Mouse (Mus musculus): ENCODE data around the gene Lasp1. TPM values are rescaled to one million over a fixed set of nuclear protein-coding genes. Genes with fewer than 3 reads are reported as not detected.

The Lasp1 gene
- polyA plus RNA-seq, 1 experiment from 2014 or later: 114 TPM

- Histone ChIP-seq H3K27ac (replicated peaks) (peak overlapping the region; percentile 98), H3K27me3 (no peaks in the 10 kb centered on the region), H3K4me2 (peak overlapping the region; percentile 63), H3K4me1 (replicated peaks) (peaks cover 37% of the 10 kb centered on the region), H3K36me3 (no peaks in the 10 kb centered on the region), H3K4me3 (peak overlapping the region; percentile 91), H3K9ac (peak overlapping the region; percentile 97), H3K9me3 (no peaks in the 10 kb centered on the region)
- under 1% methylated on average over 71 of the region's 71 CpGs for WGBS
- peak; percentile 86 for ATAC-seq (ENCODE audit: low read depth)
These were observed 570 bp downstream of the Lasp1 start for GRCm38 (mm10) chr11:97799146-97799993.

GRCm38 (mm10) chr11:97799994-97800690 is 1.3 kb downstream of the Lasp1 start:
- Histone ChIP-seq H3K9me3 (no peaks in the 10 kb centered on the region), H3K4me2 (peak overlapping the region; percentile 63), H3K36me3 (no peaks in the 10 kb centered on the region), H3K9ac (peak overlapping the region; percentile 97), H3K4me1 (replicated peaks) (peaks cover 45% of the 10 kb centered on the region), H3K4me3 (peak overlapping the region; percentile 91), H3K27me3 (no peaks in the 10 kb centered on the region), H3K27ac (replicated peaks) (peak overlapping the region; percentile 98)
- 1% methylated on average over 38 of the region's 43 CpGs for WGBS
- ATAC-seq (ENCODE audit: low read depth): peak; percentile 60

- Histone ChIP-seq H3K27ac (replicated peaks) (peak overlapping the region; percentile 98), H3K9me3 (no peaks in the 10 kb centered on the region), H3K27me3 (no peaks in the 10 kb centered on the region), H3K4me1 (replicated peaks) (peaks cover 52% of the 10 kb centered on the region), H3K4me3 (peak overlapping the region; percentile 91), H3K9ac (peak overlapping the region; percentile 97), H3K36me3 (no peaks in the 10 kb centered on the region), H3K4me2 (peak overlapping the region; percentile 63)
- ATAC-seq (ENCODE audit: low read depth): no peak
- 6% methylated on average over 17 of the region's 17 CpGs for WGBS
These were observed 2.0 kb downstream of the Lasp1 start for GRCm38 (mm10) chr11:97800691-97801408.

GRCm38 (mm10) chr11:97801409-97802193 is 2.8 kb downstream of the Lasp1 start:
- H3K4me1 ChIP-seq (replicated peaks): peaks cover 59% of the 10 kb centered on the region
- no peaks in the 10 kb centered on the region for H3K9me3 ChIP-seq
- H3K27ac ChIP-seq (replicated peaks): peak overlapping the region; percentile 98
- no peaks in the 10 kb centered on the region for H3K36me3 ChIP-seq
- peak overlapping the region; percentile 97 for H3K9ac ChIP-seq
- ATAC-seq (ENCODE audit: low read depth): no peak
- peak overlapping the region; percentile 63 for H3K4me2 ChIP-seq
- H3K27me3 ChIP-seq: no peaks in the 10 kb centered on the region
- H3K4me3 ChIP-seq: peak overlapping the region; percentile 91
- 22% methylated on average over 8 of the region's 8 CpGs for WGBS

- Histone ChIP-seq H3K4me1 (replicated peaks) (peaks cover 64% of the 10 kb centered on the region), H3K9ac (peak overlapping the region; percentile 97; the same call in 1 of the 2 replicates), H3K27me3 (no peaks in the 10 kb centered on the region), H3K4me3 (peak overlapping the region; percentile 91), H3K36me3 (peaks cover 4% of the 10 kb centered on the region), H3K4me2 (peak overlapping the region; percentile 63), H3K9me3 (no peaks in the 10 kb centered on the region), H3K27ac (replicated peaks) (no peak overlapping the region)
- ATAC-seq (ENCODE audit: low read depth): no peak
- WGBS: 55% methylated on average over 1 of the region's 1 CpGs
These were observed 3.3 kb downstream of the Lasp1 start for GRCm38 (mm10) chr11:97802194-97802470.

- Histone ChIP-seq H3K9ac (no peak overlapping the region; the same call in 1 of the 2 replicates), H3K27me3 (no peaks in the 10 kb centered on the region), H3K4me1 (replicated peaks) (peaks cover 66% of the 10 kb centered on the region), H3K36me3 (peaks cover 8% of the 10 kb centered on the region), H3K9me3 (no peaks in the 10 kb centered on the region), H3K4me3 (peak overlapping the region; percentile 91; the same call in 1 of the 2 replicates), H3K4me2 (peak overlapping the region; percentile 63), H3K27ac (replicated peaks) (no peak overlapping the region)
- 45% methylated on average over 6 of the region's 6 CpGs for WGBS
- no peak for ATAC-seq (ENCODE audit: low read depth)
These were observed 3.7 kb downstream of the Lasp1 start for GRCm38 (mm10) chr11:97802495-97802894.

- Histone ChIP-seq H3K4me1 (replicated peaks) (peaks cover 80% of the 10 kb centered on the region), H3K9me3 (no peaks in the 10 kb centered on the region), H3K4me2 (0 out of 2 replicates have a peak overlapping the region, but pooled peaks have one; percentile 7), H3K36me3 (peaks cover 21% of the 10 kb centered on the region), H3K9ac (0 out of 2 replicates have a peak overlapping the region, but pooled peaks have one; percentile 22), H3K27me3 (no peaks in the 10 kb centered on the region), H3K4me3 (no peak overlapping the region), H3K27ac (replicated peaks) (no peak overlapping the region; the same call in 1 of the 2 replicates)
- ATAC-seq (ENCODE audit: low read depth): no peak
- whole genome bisulfite sequencing: 83% methylated on average over 5 of the region's 5 CpGs
These were observed 5.0 kb downstream of the Lasp1 start for GRCm38 (mm10) chr11:97803847-97804246.

- 25% methylated on average over 9 of the region's 9 CpGs for WGBS
- ATAC-seq (ENCODE audit: low read depth): no peak
These were observed 6.3 kb downstream of the Lasp1 start for GRCm38 (mm10) chr11:97804841-97805661.

GRCm38 (mm10) chr11:97805662-97806612 is 7.1 kb downstream of the Lasp1 start:
- ATAC-seq (ENCODE audit: low read depth): peak; percentile 37; the same call in 1 of the 2 replicates
- WGBS: 42% methylated on average over 15 of the region's 15 CpGs
- peaks cover 97% of the 10 kb centered on the region for H3K4me1 ChIP-seq (replicated peaks)
- H3K4me2 ChIP-seq: peak overlapping the region; percentile 46
- H3K36me3 ChIP-seq: peaks cover 30% of the 10 kb centered on the region
- no peaks in the 10 kb centered on the region for H3K27me3 ChIP-seq
- H3K9ac ChIP-seq: peak overlapping the region; percentile 57
- no peaks in the 10 kb centered on the region for H3K9me3 ChIP-seq
- 0 out of 2 replicates have a peak overlapping the region, but pooled peaks have one; percentile 3 for H3K4me3 ChIP-seq
- peak overlapping the region; percentile 71 for H3K27ac ChIP-seq (replicated peaks)

More at GRCm38 (mm10) chr11:97804841-97805661, 6.3 kb downstream of the Lasp1 start:
- H3K4me3 ChIP-seq: no peak overlapping the region
- H3K27ac ChIP-seq (replicated peaks): peak overlapping the region; percentile 71
- H3K4me1 ChIP-seq (replicated peaks): peaks cover 92% of the 10 kb centered on the region
- peak overlapping the region; percentile 35 for H3K9ac ChIP-seq
- peaks cover 30% of the 10 kb centered on the region for H3K36me3 ChIP-seq
- peak overlapping the region; percentile 46 for H3K4me2 ChIP-seq
- H3K27me3 ChIP-seq: no peaks in the 10 kb centered on the region
- no peaks in the 10 kb centered on the region for H3K9me3 ChIP-seq

- peak overlapping the region; percentile 57; the same call in 1 of the 2 replicates for H3K9ac ChIP-seq
These were observed 7.8 kb downstream of the Lasp1 start for GRCm38 (mm10) chr11:97806613-97806964.

More at GRCm38 (mm10) chr11:97806613-97806964, 7.8 kb downstream of the Lasp1 start:
- WGBS: 64% methylated on average over 7 of the region's 7 CpGs
- H3K27me3 ChIP-seq: no peaks in the 10 kb centered on the region
- peaks cover 97% of the 10 kb centered on the region for H3K4me1 ChIP-seq (replicated peaks)
- no peak for ATAC-seq (ENCODE audit: low read depth)
- peak overlapping the region; percentile 71 for H3K27ac ChIP-seq (replicated peaks)
- no peaks in the 10 kb centered on the region for H3K9me3 ChIP-seq
- peak overlapping the region; percentile 46 for H3K4me2 ChIP-seq
- H3K4me3 ChIP-seq: 0 out of 2 replicates have a peak overlapping the region, but pooled peaks have one; percentile 3
- H3K36me3 ChIP-seq: peaks cover 30% of the 10 kb centered on the region

All from neural tube, embryonic 13.5 days (tissue).